Mouse (Mus musculus) olfactory bulb, adult 2 months (tissue): ENCODE measurements around the gene Glis3. TPM values are rescaled to one million over a fixed set of nuclear protein-coding genes. Genes with fewer than 3 reads are reported as not detected.

Experiments
- H3K27ac ChIP-seq: fragments of 200-500 bp; 2 replicates; pipeline ENCODE4 v1.5.1; 2012; ENCODE audit warnings: low read depth, low read length; ENCODE audit not compliant: insufficient read depth
- H3K4me1 ChIP-seq: fragments of 200-500 bp; 2 replicates; pipeline ENCODE4 v1.6.1; 2012; ENCODE audit warnings: low read length; ENCODE audit not compliant: control insufficient read depth, insufficient read depth
- H3K4me3 ChIP-seq: fragments of 200-500 bp; 2 replicates; pipeline ENCODE4 v1.5.1; 2012; ENCODE audit warnings: mild to moderate bottlenecking, low read depth, low read length, moderate library complexity; ENCODE audit not compliant: insufficient read depth
- CTCF ChIP-seq: fragments of 200-500 bp; IDR thresholded peaks from 2 replicates; pipeline ENCODE4 v1.5.1; 2012; ENCODE audit warnings: low read depth, mild to moderate bottlenecking, low read length, moderate library complexity; ENCODE audit not compliant: insufficient read depth
- POLR2A ChIP-seq: fragments of 200-500 bp; IDR thresholded peaks from 2 replicates; pipeline ENCODE4 v1.6.1; 2012; ENCODE audit warnings: mild to moderate bottlenecking, low read depth, low read length, moderate library complexity; ENCODE audit not compliant: insufficient read depth
- WGBS: fragments of 180-500 bp; shearing (Covaris S2); methylation state at CpG from one replicate; pipeline ENCODE4 v1.1.7; 2018; 5-methylcytosine and 5-hydroxymethylcytosine counted together
- polyA plus RNA-seq: library from polyadenylated mRNA; stranded (reverse); fragments of >200 nt; gene quantifications from 2 replicates; pipeline ENCODE4 v1.2.4, GENCODE M21; 2012; ENCODE audit warnings: low replicate concordance; ENCODE audit not compliant: missing spikeins, insufficient read depth, insufficient read length

The Glis3 gene
- polyA plus RNA-seq, 1 experiment: not detected

GRCm38 (mm10) chr19:28365897-28366296 lies 314.0 kb downstream of the Glis3 start:
- Histone ChIP-seq H3K4me3 (no peak overlapping the region), H3K4me1 (no peaks in the 10 kb centered on the region), H3K27ac (no peak overlapping the region)
- 69% methylated on average over 7 of the region's 7 CpGs for WGBS
- TF ChIP-seq POLR2A: no peak
- TF ChIP-seq CTCF: peak; percentile 39; the same call in 1 of the 2 replicates

GRCm38 (mm10) chr19:28360884-28361283 lies 319.0 kb downstream of the Glis3 start:
- no peaks in the 10 kb centered on the region for H3K4me1 ChIP-seq
- WGBS: 96% methylated on average over 4 of the region's 4 CpGs
- no peak overlapping the region for H3K27ac ChIP-seq
- H3K4me3 ChIP-seq: no peak overlapping the region
- no peak for TF ChIP-seq CTCF
- no peak for TF ChIP-seq POLR2A

- no peak for TF ChIP-seq CTCF
- TF ChIP-seq POLR2A: no peak
- no peaks in the 10 kb centered on the region for H3K4me1 ChIP-seq
- 65% methylated on average over 9 of the region's 9 CpGs for WGBS
- no peak overlapping the region for H3K27ac ChIP-seq
- no peak overlapping the region for H3K4me3 ChIP-seq
These were observed 322.3 kb downstream of the Glis3 start for GRCm38 (mm10) chr19:28357595-28357994.

GRCm38 (mm10) chr19:28351068-28352066 lies 328.5 kb downstream of the Glis3 start:
- WGBS: 87% methylated on average over 13 of the region's 13 CpGs
- TF ChIP-seq POLR2A (no peak), CTCF (no peak)
- no peak overlapping the region for H3K27ac ChIP-seq
- no peaks in the 10 kb centered on the region for H3K4me1 ChIP-seq
- no peak overlapping the region for H3K4me3 ChIP-seq

- H3K4me1 ChIP-seq: no peaks in the 10 kb centered on the region
- no peak overlapping the region for H3K4me3 ChIP-seq
- 73% methylated on average over 13 of the region's 13 CpGs for whole genome bisulfite sequencing
- no peak overlapping the region for H3K27ac ChIP-seq
- TF ChIP-seq CTCF (no peak), POLR2A (no peak)
These were observed 332.6 kb downstream of the Glis3 start for GRCm38 (mm10) chr19:28347080-28347825.

GRCm38 (mm10) chr19:28343640-28344039 lies 336.2 kb downstream of the Glis3 start:
- Histone ChIP-seq H3K4me3 (no peak overlapping the region), H3K4me1 (no peaks in the 10 kb centered on the region), H3K27ac (no peak overlapping the region)
- no peak for TF ChIP-seq CTCF
- TF ChIP-seq POLR2A: no peak
- WGBS: 68% methylated on average over 7 of the region's 7 CpGs

GRCm38 (mm10) chr19:28337574-28337973 lies 342.3 kb downstream of the Glis3 start:
- WGBS: 74% methylated on average over 3 of the region's 3 CpGs
- H3K4me3 ChIP-seq: no peak overlapping the region
- H3K4me1 ChIP-seq: no peaks in the 10 kb centered on the region
- TF ChIP-seq POLR2A (no peak), CTCF (no peak)
- no peak overlapping the region for H3K27ac ChIP-seq

- no peak for TF ChIP-seq CTCF
- no peak for TF ChIP-seq POLR2A
- WGBS: 75% methylated on average over 4 of the region's 4 CpGs
- Histone ChIP-seq H3K4me1 (no peaks in the 10 kb centered on the region), H3K4me3 (no peak overlapping the region), H3K27ac (no peak overlapping the region)
These were observed 343.0 kb downstream of the Glis3 start for GRCm38 (mm10) chr19:28336651-28337510.
